Mouse (Mus musculus): ENCODE data around the gene Dpm3. TPM values are rescaled to one million over a fixed set of nuclear protein-coding genes. Genes with fewer than 3 reads are reported as not detected.

Dpm3 gene
- polyA plus RNA-seq, 1 experiment from 2014 or later, result 106 TPM

GRCm38 (mm10) chr3:89284261-89284660 is 25.1 kb downstream of the Dpm3 start:
- H3K27ac ChIP-seq (replicated peaks; ENCODE audit: low read depth, low read length), result no peak overlapping the region
- WGBS, result 90% methylated on average over 3 of the region's 3 CpGs
- H3K36me3 ChIP-seq (ENCODE audit: control insufficient read depth, insufficient read depth, low read length), result no peaks in the 10 kb centered on the region
- 0 out of 2 replicates have a peak, but pooled peaks cover 6% of the 10 kb centered on the region for H3K27me3 ChIP-seq (ENCODE audit: control insufficient read depth, insufficient read depth, low read length)
- peaks cover 16% of the 10 kb centered on the region for H3K4me1 ChIP-seq (ENCODE audit: control insufficient read depth, insufficient read depth, low read length)
- ATAC-seq (ENCODE audit: insufficient number of reproducible peaks, low FRiP score, low TSS enrichment, low read depth) (no peak), DNase-seq (ENCODE audit: low spot score) (no peak)
- H3K4me3 ChIP-seq (ENCODE audit: low read depth, low read length), result no peak overlapping the region
- H3K9me3 ChIP-seq (ENCODE audit: control insufficient read depth, low read length), result no peaks in the 10 kb centered on the region
- H3K9ac ChIP-seq (ENCODE audit: low read length), result no peak overlapping the region
- no peak overlapping the region for H3K4me2 ChIP-seq (ENCODE audit: low read depth, severe bottlenecking)

GRCm38 (mm10) chr3:89285526-89285925 is 26.4 kb downstream of the Dpm3 start:
- Histone ChIP-seq H3K4me3 (ENCODE audit: low read depth, low read length) (no peak overlapping the region), H3K9me3 (ENCODE audit: control insufficient read depth, low read length) (no peaks in the 10 kb centered on the region), H3K27me3 (ENCODE audit: control insufficient read depth, insufficient read depth, low read length) (0 out of 2 replicates have a peak, but pooled peaks cover 2% of the 10 kb centered on the region), H3K9ac (ENCODE audit: low read length) (no peak overlapping the region), H3K27ac (replicated peaks; ENCODE audit: low read depth, low read length) (no peak overlapping the region), H3K4me2 (ENCODE audit: low read depth, severe bottlenecking) (no peak overlapping the region), H3K4me1 (ENCODE audit: control insufficient read depth, insufficient read depth, low read length) (peaks cover 7% of the 10 kb centered on the region), H3K36me3 (ENCODE audit: control insufficient read depth, insufficient read depth, low read length) (no peaks in the 10 kb centered on the region)
- ATAC-seq (ENCODE audit: insufficient number of reproducible peaks, low FRiP score, low TSS enrichment, low read depth) (no peak), DNase-seq (ENCODE audit: low spot score) (no peak)
- WGBS, result 44% methylated on average over 2 of the region's 2 CpGs

- H3K4me1 ChIP-seq (ENCODE audit: control insufficient read depth, insufficient read depth, low read length), result no peaks in the 10 kb centered on the region; the same call in 1 of the 2 replicates
- ATAC-seq (ENCODE audit: insufficient number of reproducible peaks, low FRiP score, low TSS enrichment, low read depth) (no peak), DNase-seq (ENCODE audit: low spot score) (no peak)
- H3K27ac ChIP-seq (replicated peaks; ENCODE audit: low read depth, low read length), result no peak overlapping the region
- no peaks in the 10 kb centered on the region for H3K27me3 ChIP-seq (ENCODE audit: control insufficient read depth, insufficient read depth, low read length)
- no peaks in the 10 kb centered on the region for H3K36me3 ChIP-seq (ENCODE audit: control insufficient read depth, insufficient read depth, low read length)
- no peak overlapping the region for H3K4me2 ChIP-seq (ENCODE audit: low read depth, severe bottlenecking)
- no peak overlapping the region for H3K4me3 ChIP-seq (ENCODE audit: low read depth, low read length)
- 52% methylated on average over 5 of the region's 5 CpGs for WGBS
- H3K9ac ChIP-seq (ENCODE audit: low read length), result no peak overlapping the region
- no peaks in the 10 kb centered on the region for H3K9me3 ChIP-seq (ENCODE audit: control insufficient read depth, low read length)
Measured at GRCm38 (mm10) chr3:89287286-89287685, 28.1 kb downstream of the Dpm3 start.

GRCm38 (mm10) chr3:89288503-89288928 is 29.4 kb downstream of the Dpm3 start:
- Histone ChIP-seq H3K9me3 (ENCODE audit: control insufficient read depth, low read length) (no peaks in the 10 kb centered on the region), H3K27me3 (ENCODE audit: control insufficient read depth, insufficient read depth, low read length) (no peaks in the 10 kb centered on the region), H3K27ac (replicated peaks; ENCODE audit: low read depth, low read length) (no peak overlapping the region), H3K9ac (ENCODE audit: low read length) (no peak overlapping the region; the same call in 1 of the 2 replicates), H3K4me1 (ENCODE audit: control insufficient read depth, insufficient read depth, low read length) (no peaks in the 10 kb centered on the region; the same call in 1 of the 2 replicates), H3K36me3 (ENCODE audit: control insufficient read depth, insufficient read depth, low read length) (no peaks in the 10 kb centered on the region), H3K4me3 (ENCODE audit: low read depth, low read length) (no peak overlapping the region), H3K4me2 (ENCODE audit: low read depth, severe bottlenecking) (no peak overlapping the region)
- no peak for ATAC-seq (ENCODE audit: insufficient number of reproducible peaks, low FRiP score, low TSS enrichment, low read depth)
- DNase-seq (ENCODE audit: low spot score), result no peak
- WGBS, result 42% methylated on average over 7 of the region's 7 CpGs

- H3K9ac ChIP-seq (ENCODE audit: low read length), result no peak overlapping the region
- H3K27ac ChIP-seq (replicated peaks; ENCODE audit: low read depth, low read length), result no peak overlapping the region
- no peaks in the 10 kb centered on the region for H3K36me3 ChIP-seq (ENCODE audit: control insufficient read depth, insufficient read depth, low read length)
- no peak for ATAC-seq (ENCODE audit: insufficient number of reproducible peaks, low FRiP score, low TSS enrichment, low read depth)
- H3K4me1 ChIP-seq (ENCODE audit: control insufficient read depth, insufficient read depth, low read length), result no peaks in the 10 kb centered on the region; the same call in 1 of the 2 replicates
- H3K4me3 ChIP-seq (ENCODE audit: low read depth, low read length), result no peak overlapping the region
- H3K9me3 ChIP-seq (ENCODE audit: control insufficient read depth, low read length), result no peaks in the 10 kb centered on the region
- no peak overlapping the region for H3K4me2 ChIP-seq (ENCODE audit: low read depth, severe bottlenecking)
- 70% methylated on average over 10 of the region's 10 CpGs for WGBS
- no peaks in the 10 kb centered on the region for H3K27me3 ChIP-seq (ENCODE audit: control insufficient read depth, insufficient read depth, low read length)
- no peak for DNase-seq (ENCODE audit: low spot score)
Measured at GRCm38 (mm10) chr3:89291874-89292273, 32.7 kb downstream of the Dpm3 start.

GRCm38 (mm10) chr3:89292303-89292702 is 33.1 kb downstream of the Dpm3 start:
- H3K27ac ChIP-seq (replicated peaks; ENCODE audit: low read depth, low read length), result no peak overlapping the region
- DNase-seq (ENCODE audit: low spot score) (no peak), ATAC-seq (ENCODE audit: insufficient number of reproducible peaks, low FRiP score, low TSS enrichment, low read depth) (no peak)
- H3K9me3 ChIP-seq (ENCODE audit: control insufficient read depth, low read length), result no peaks in the 10 kb centered on the region
- WGBS, result 76% methylated on average over 5 of the region's 5 CpGs
- H3K27me3 ChIP-seq (ENCODE audit: control insufficient read depth, insufficient read depth, low read length), result no peaks in the 10 kb centered on the region
- no peaks in the 10 kb centered on the region for H3K4me1 ChIP-seq (ENCODE audit: control insufficient read depth, insufficient read depth, low read length)
- H3K4me2 ChIP-seq (ENCODE audit: low read depth, severe bottlenecking), result no peak overlapping the region
- H3K9ac ChIP-seq (ENCODE audit: low read length), result no peak overlapping the region
- H3K4me3 ChIP-seq (ENCODE audit: low read depth, low read length), result no peak overlapping the region
- no peaks in the 10 kb centered on the region for H3K36me3 ChIP-seq (ENCODE audit: control insufficient read depth, insufficient read depth, low read length)

- Histone ChIP-seq H3K4me3 (ENCODE audit: low read depth, low read length) (no peak overlapping the region), H3K36me3 (ENCODE audit: control insufficient read depth, insufficient read depth, low read length) (no peaks in the 10 kb centered on the region), H3K27ac (replicated peaks; ENCODE audit: low read depth, low read length) (no peak overlapping the region), H3K4me1 (ENCODE audit: control insufficient read depth, insufficient read depth, low read length) (no peaks in the 10 kb centered on the region), H3K9ac (ENCODE audit: low read length) (no peak overlapping the region), H3K4me2 (ENCODE audit: low read depth, severe bottlenecking) (no peak overlapping the region), H3K27me3 (ENCODE audit: control insufficient read depth, insufficient read depth, low read length) (no peaks in the 10 kb centered on the region), H3K9me3 (ENCODE audit: control insufficient read depth, low read length) (no peaks in the 10 kb centered on the region)
- no peak for DNase-seq (ENCODE audit: low spot score)
- no peak for ATAC-seq (ENCODE audit: insufficient number of reproducible peaks, low FRiP score, low TSS enrichment, low read depth)
- 92% methylated on average over 11 of the region's 11 CpGs for WGBS
Measured at GRCm38 (mm10) chr3:89293247-89293918, 34.2 kb downstream of the Dpm3 start.

GRCm38 (mm10) chr3:89294195-89294594 is 35.0 kb downstream of the Dpm3 start:
- no peak overlapping the region for H3K4me2 ChIP-seq (ENCODE audit: low read depth, severe bottlenecking)
- H3K27ac ChIP-seq (replicated peaks; ENCODE audit: low read depth, low read length), result no peak overlapping the region
- WGBS, result 82% methylated on average over 5 of the region's 5 CpGs
- H3K4me1 ChIP-seq (ENCODE audit: control insufficient read depth, insufficient read depth, low read length), result no peaks in the 10 kb centered on the region
- no peak overlapping the region for H3K4me3 ChIP-seq (ENCODE audit: low read depth, low read length)
- no peaks in the 10 kb centered on the region for H3K9me3 ChIP-seq (ENCODE audit: control insufficient read depth, low read length)
- no peaks in the 10 kb centered on the region for H3K36me3 ChIP-seq (ENCODE audit: control insufficient read depth, insufficient read depth, low read length)
- no peak for DNase-seq (ENCODE audit: low spot score)
- no peaks in the 10 kb centered on the region for H3K27me3 ChIP-seq (ENCODE audit: control insufficient read depth, insufficient read depth, low read length)
- no peak for ATAC-seq (ENCODE audit: insufficient number of reproducible peaks, low FRiP score, low TSS enrichment, low read depth)
- H3K9ac ChIP-seq (ENCODE audit: low read length), result no peak overlapping the region

All from limb, embryonic 11.5 days (tissue).